Mouse (Mus musculus): ENCODE results near the gene Mxi1. TPM values are rescaled to one million over a fixed set of nuclear protein-coding genes. Genes with fewer than 3 reads are reported as not detected.

Gene Mxi1
- polyA plus RNA-seq, 1 experiment from 2014 or later, result 26.7 TPM

DNA sequence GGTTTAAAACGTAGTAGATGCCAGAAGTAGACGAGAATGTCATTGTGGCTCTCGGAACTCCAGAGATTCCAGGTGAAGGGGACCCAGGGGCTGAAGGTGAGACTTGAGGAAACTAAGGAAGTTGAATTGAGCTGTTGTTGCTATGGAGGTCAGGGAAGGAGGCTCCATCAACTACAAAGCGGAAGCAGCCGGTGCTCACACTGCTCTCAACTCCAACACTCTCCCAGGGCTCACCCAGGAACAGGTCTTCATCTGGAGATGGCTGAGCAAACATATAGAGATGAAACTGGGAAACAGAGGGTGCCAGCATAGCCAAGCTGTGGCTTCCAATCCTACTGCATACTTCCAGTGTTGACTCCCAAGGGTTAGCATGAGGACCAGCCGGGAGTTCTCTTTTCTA, 6.6 kb downstream of the Mxi1 start:
- Histone ChIP-seq H3K36me3 (ENCODE audit: poor library complexity, severe bottlenecking) (no peaks in the 10 kb centered on the region), H3K4me3 (no peak overlapping the region), H3K27me3 (no peaks in the 10 kb centered on the region), H3K9ac (no peak overlapping the region), H3K9me3 (replicated peaks) (no peaks in the 10 kb centered on the region), H3K4me1 (peaks cover 31% of the 10 kb centered on the region), H3K27ac (no peak overlapping the region), H3K4me2 (no peak overlapping the region; the same call in 1 of the 2 replicates)
- WGBS, result 91% methylated on average over 6 of the region's 6 CpGs
- ATAC-seq, result no peak

DNA sequence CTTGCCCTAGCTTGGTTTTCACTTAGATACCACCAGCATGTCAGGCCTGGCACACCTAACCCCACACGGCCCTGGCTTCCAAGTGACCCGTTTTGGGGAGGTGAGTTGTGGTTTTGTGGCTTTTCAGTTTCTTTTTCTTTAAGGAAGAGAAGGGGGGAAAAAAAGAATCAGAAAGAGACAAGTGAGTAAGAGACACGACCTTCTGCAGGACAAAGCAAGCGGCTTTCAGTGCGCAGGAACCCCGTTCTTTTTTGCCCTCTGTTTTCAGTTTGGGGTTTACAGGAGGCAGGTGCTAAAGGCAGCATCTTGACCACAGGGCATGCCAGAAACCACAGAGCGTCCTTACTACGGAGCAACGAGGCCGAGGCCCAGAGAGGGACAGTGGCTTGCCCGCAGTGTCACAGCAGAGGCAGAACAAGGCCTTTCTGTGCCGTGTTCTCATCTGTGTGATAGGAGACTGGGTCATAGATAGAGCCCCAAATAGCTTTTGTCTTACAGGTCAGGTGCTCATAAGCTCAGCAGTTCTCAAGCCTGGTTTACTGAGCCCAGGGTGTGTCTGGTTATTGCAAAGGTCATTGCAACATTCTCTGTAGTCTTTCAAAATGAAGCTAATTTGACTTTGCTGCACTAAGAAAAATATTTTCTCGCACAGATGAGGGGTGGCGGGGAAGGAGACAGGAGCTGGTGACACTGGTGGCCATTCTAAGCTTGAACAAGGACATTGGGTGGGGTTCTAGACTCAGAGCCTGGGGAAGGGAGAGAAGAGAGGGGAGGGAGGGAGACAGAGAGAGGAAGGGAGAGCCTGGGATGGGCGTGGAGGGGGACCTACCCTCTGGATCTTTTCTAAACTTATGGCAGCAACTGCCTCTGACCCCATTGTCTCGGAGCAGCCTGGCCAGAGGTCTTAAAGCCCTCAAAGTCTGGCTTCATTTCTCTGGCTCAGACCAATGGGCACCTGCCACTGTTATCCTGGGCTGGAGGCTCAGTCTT, 8.1 kb downstream of the Mxi1 start:
- no peak for ATAC-seq
- 83% methylated on average over 16 of the region's 16 CpGs for WGBS
- no peak overlapping the region for H3K9ac ChIP-seq
- no peak overlapping the region for H3K4me2 ChIP-seq
- no peak overlapping the region for H3K27ac ChIP-seq
- peaks cover 31% of the 10 kb centered on the region for H3K4me1 ChIP-seq
- H3K4me3 ChIP-seq, result no peak overlapping the region
- H3K9me3 ChIP-seq (replicated peaks), result no peaks in the 10 kb centered on the region
- H3K27me3 ChIP-seq, result no peaks in the 10 kb centered on the region
- no peaks in the 10 kb centered on the region for H3K36me3 ChIP-seq (ENCODE audit: poor library complexity, severe bottlenecking)

- peaks cover 33% of the 10 kb centered on the region for H3K4me1 ChIP-seq
- 80% methylated on average over 9 of the region's 9 CpGs for WGBS
- no peak overlapping the region for H3K4me2 ChIP-seq
- no peak overlapping the region for H3K4me3 ChIP-seq
- H3K36me3 ChIP-seq (ENCODE audit: poor library complexity, severe bottlenecking), result no peaks in the 10 kb centered on the region
- no peaks in the 10 kb centered on the region for H3K27me3 ChIP-seq
- H3K27ac ChIP-seq, result no peak overlapping the region
- no peak for ATAC-seq
- H3K9me3 ChIP-seq (replicated peaks), result no peaks in the 10 kb centered on the region
- no peak overlapping the region for H3K9ac ChIP-seq
Observed at GRCm38 (mm10) chr19:53320264-53321110, 10.2 kb downstream of the Mxi1 start.

DNA sequence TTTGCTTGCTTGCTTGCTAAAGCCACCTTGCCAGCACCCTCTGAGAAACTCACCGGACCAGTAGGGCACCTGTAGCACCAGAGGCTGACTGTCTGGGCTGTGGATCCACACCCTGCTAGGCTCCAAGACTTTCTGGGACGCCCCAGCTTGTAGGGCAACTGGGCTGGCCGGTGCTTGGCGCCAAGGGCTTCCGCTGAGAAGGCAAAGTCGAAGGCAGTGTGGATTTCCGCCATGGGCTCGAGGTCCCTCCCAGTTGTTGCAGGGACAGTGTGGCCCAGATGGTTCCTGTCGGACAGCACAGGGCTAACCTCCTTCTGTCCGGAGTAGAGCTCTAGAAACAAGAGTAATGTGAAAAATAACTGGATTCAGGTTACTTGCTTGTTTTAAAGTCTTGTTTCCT, 11.0 kb downstream of the Mxi1 start:
- Histone ChIP-seq H3K27ac (no peak overlapping the region), H3K4me2 (no peak overlapping the region), H3K36me3 (ENCODE audit: poor library complexity, severe bottlenecking) (no peaks in the 10 kb centered on the region), H3K9me3 (replicated peaks) (no peaks in the 10 kb centered on the region), H3K9ac (no peak overlapping the region), H3K4me1 (peaks cover 33% of the 10 kb centered on the region), H3K4me3 (no peak overlapping the region), H3K27me3 (no peaks in the 10 kb centered on the region)
- ATAC-seq, result no peak
- 90% methylated on average over 10 of the region's 10 CpGs for WGBS

DNA sequence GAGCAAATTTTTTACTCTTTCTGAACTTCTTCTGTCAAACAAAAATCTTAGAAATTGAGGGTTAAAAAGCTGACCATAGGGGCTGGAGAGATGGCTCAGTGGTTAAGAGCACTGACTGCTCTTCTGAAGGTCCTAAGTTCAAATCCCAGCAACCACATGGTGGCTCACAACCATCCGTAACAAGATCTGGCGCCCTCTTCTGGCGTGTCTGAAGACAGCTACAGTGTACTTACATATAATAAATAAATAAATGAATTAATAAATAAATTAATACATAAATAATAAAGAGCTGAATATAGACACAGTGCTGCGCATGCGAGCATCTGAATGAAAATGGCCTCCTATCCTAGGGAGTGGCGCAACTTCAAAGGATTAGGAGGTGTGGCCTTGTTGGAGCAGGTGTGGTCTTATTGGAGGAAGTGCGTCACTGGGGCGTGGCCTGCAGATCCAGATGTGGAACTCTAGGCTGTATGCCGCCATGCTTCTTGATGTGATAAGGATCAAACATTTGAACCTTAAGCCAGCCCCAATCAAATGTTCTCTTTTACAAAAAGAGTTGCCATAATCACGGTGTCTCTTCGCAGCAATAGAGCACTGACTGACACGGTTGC, 12.2 kb downstream of the Mxi1 start:
- no peaks in the 10 kb centered on the region for H3K36me3 ChIP-seq (ENCODE audit: poor library complexity, severe bottlenecking)
- no peak overlapping the region for H3K4me2 ChIP-seq
- H3K27me3 ChIP-seq, result no peaks in the 10 kb centered on the region
- H3K4me1 ChIP-seq, result peaks cover 33% of the 10 kb centered on the region
- ATAC-seq, result no peak
- no peak overlapping the region for H3K27ac ChIP-seq
- WGBS, result 93% methylated on average over 12 of the region's 12 CpGs
- H3K9me3 ChIP-seq (replicated peaks), result no peaks in the 10 kb centered on the region
- H3K4me3 ChIP-seq, result no peak overlapping the region
- H3K9ac ChIP-seq, result no peak overlapping the region

DNA sequence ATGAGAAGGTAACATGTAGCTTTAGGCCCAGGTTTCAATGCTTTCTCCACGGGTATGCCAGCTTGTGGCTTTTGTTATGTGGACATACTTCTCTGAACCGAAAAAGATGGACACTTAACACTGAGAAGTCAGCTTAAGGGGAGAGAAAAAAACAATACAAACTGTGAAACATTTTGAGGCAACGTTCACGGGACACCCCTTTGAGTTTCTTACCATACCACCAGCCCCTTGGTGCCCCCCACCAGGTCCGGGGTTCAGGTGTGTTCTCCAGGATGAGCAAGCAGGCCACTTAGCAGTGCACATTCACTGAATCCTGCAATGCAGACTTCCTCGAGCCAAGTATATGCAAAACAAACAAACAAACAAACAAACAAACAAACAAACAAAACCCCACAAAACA, 14.5 kb downstream of the Mxi1 start:
- Histone ChIP-seq H3K4me1 (peaks cover 31% of the 10 kb centered on the region), H3K4me2 (peak overlapping the region; percentile 58)

DNA sequence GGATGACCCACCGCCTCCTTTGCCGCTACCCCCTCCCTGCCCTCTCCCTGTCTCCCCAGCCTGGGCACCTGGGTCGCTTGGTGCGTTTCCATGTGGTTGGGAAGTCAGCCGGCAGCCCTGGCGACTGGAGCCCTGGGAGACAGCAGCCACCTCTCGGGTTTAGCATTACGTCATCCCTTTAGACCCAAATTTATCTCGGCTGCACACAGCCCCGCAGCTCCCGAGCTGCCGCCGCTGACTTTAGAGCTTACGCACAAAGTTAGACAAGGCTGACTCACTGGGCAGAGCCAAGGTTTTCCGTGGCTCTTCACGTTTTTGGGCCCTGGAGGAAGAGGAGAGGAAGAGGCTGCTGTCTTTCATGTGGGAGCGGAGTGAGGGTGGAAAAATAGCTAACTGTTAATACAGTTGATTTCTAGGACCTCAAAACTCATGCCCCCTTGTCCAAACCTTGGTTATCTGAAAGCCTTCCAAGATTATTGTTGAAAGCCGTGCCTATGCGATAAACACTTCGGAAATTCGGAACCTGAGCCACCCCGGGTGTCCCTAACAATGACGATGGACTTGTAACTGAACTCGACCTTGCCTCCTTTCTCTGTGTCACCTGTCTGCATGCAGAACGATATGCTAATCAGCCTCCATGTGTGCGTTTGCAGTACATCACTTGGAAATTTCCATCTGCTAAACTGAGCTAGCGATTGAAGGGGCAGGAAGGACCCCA, 15.4 kb downstream of the Mxi1 start:
- Histone ChIP-seq H3K9ac (peak overlapping the region; percentile 61), H3K27ac (peak overlapping the region; percentile 36), H3K9me3 (replicated peaks) (no peaks in the 10 kb centered on the region), H3K4me3 (peak overlapping the region; percentile 28), H3K36me3 (ENCODE audit: poor library complexity, severe bottlenecking) (no peaks in the 10 kb centered on the region), H3K4me2 (peak overlapping the region; percentile 58), H3K27me3 (no peaks in the 10 kb centered on the region), H3K4me1 (peaks cover 40% of the 10 kb centered on the region)
- peak; percentile 20; the same call in 1 of the 2 replicates for ATAC-seq
- 9% methylated on average over 27 of the region's 27 CpGs for WGBS

More for the DNA sequence above, 14.5 kb downstream of the Mxi1 start:
- H3K4me3 ChIP-seq, result no peak overlapping the region
- ATAC-seq, result no peak
- WGBS, result 41% methylated on average over 6 of the region's 6 CpGs
- no peak overlapping the region for H3K9ac ChIP-seq
- H3K36me3 ChIP-seq (ENCODE audit: poor library complexity, severe bottlenecking), result no peaks in the 10 kb centered on the region
- H3K27ac ChIP-seq, result no peak overlapping the region
- no peaks in the 10 kb centered on the region for H3K9me3 ChIP-seq (replicated peaks)
- H3K27me3 ChIP-seq, result no peaks in the 10 kb centered on the region

GRCm38 (mm10) chr19:53328116-53328515, 17.8 kb downstream of the Mxi1 start:
- 76% methylated on average over 9 of the region's 9 CpGs for WGBS
- Histone ChIP-seq H3K4me3 (no peak overlapping the region), H3K4me1 (peaks cover 40% of the 10 kb centered on the region), H3K36me3 (ENCODE audit: poor library complexity, severe bottlenecking) (peaks cover 16% of the 10 kb centered on the region), H3K4me2 (no peak overlapping the region), H3K9ac (no peak overlapping the region), H3K9me3 (replicated peaks) (no peaks in the 10 kb centered on the region), H3K27ac (no peak overlapping the region), H3K27me3 (no peaks in the 10 kb centered on the region)
- ATAC-seq, result no peak

DNA sequence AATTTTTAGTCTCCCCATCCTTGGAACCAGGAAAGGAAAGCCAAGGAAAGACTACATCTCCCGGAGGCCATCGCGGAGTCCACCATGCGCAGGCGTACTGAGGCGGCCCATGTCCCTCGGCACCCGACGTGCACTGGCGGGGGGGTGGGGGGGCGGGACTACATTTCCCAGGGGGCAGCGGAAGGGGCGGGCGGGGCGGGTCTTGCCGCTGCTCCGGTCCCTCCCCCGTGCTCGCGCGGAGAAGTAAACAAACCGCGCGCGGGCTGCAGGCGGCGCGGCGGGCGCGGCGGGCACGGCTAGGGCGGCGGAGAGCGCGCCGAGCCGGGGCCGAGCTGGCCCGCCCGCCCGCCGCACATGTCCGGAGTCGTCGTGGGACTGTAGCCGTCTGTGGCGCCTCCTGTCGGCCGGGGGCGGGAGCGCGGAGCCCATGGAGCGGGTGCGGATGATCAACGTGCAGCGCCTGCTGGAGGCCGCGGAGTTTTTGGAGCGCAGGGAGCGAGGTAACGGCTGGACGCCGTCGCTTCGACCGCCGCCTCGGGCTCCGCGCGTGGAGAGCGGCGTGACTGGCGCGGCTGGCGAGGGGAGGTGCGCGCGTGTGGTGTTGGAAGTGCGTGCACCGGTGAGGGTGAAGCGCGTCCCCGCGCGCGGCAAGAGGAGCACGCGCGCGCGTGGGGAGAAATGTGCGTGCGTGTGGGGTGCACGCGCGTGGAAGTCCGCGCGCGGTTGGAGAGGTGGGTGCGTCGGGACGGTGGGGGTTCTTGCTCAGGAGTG, 19.1 kb downstream of the Mxi1 start:
- WGBS, result under 1% methylated on average over 86 of the region's 106 CpGs
- ATAC-seq, result peak; percentile 87
- H3K9ac ChIP-seq, result peak overlapping the region; percentile 84
- H3K27me3 ChIP-seq, result no peaks in the 10 kb centered on the region
- peak overlapping the region; percentile 99 for H3K4me2 ChIP-seq
- H3K36me3 ChIP-seq (ENCODE audit: poor library complexity, severe bottlenecking), result peaks cover 23% of the 10 kb centered on the region
- H3K9me3 ChIP-seq (replicated peaks), result no peaks in the 10 kb centered on the region
- H3K27ac ChIP-seq, result peak overlapping the region; percentile 40
- H3K4me1 ChIP-seq, result peaks cover 36% of the 10 kb centered on the region
- peak overlapping the region; percentile 81 for H3K4me3 ChIP-seq

GRCm38 (mm10) chr19:53329992-53330381, 19.7 kb downstream of the Mxi1 start:
- ATAC-seq, result peak; percentile 66
- under 1% methylated on average over 28 of the region's 29 CpGs for WGBS
- H3K4me2 ChIP-seq, result peak overlapping the region; percentile 99
- peaks cover 28% of the 10 kb centered on the region for H3K36me3 ChIP-seq (ENCODE audit: poor library complexity, severe bottlenecking)
- H3K4me3 ChIP-seq, result peak overlapping the region; percentile 81
- H3K27me3 ChIP-seq, result no peaks in the 10 kb centered on the region
- H3K9ac ChIP-seq, result peak overlapping the region; percentile 84
- H3K4me1 ChIP-seq, result peaks cover 31% of the 10 kb centered on the region
- no peaks in the 10 kb centered on the region for H3K9me3 ChIP-seq (replicated peaks)
- peak overlapping the region; percentile 40; the same call in 1 of the 2 replicates for H3K27ac ChIP-seq
